Mouse (Mus musculus) midbrain, embryonic 14.5 days (tissue): ENCODE data around the gene Lgr6. TPM values are rescaled to one million over a fixed set of nuclear protein-coding genes. Genes with fewer than 3 reads are reported as not detected.
A peak's percentile ranks its signal among the peaks of the same experiment; 100 is the strongest.

ENCODE experiments used
- ATAC-seq: fragments of 200-750 bp; cut with Nextera tagmentation; 2 replicates; pipeline ENCODE4 v1.8.0; 2017; ENCODE audit warnings: moderate number of reproducible peaks, moderate library complexity; ENCODE audit not compliant: low FRiP score, low TSS enrichment
- DNase-seq: peaks from one replicate; pipeline ENCODE4 v3.0.0-alpha.2; 2015
- H3K27ac ChIP-seq: fragments of 300-500 bp; sonication (generic); replicated peaks from 2 replicates; pipeline ENCODE4 v1.5.1; 2014; ENCODE audit warnings: mild to moderate bottlenecking, low read depth, low read length, moderate library complexity
- H3K27me3 ChIP-seq: fragments of 300-500 bp; sonication (generic); 2 replicates; pipeline ENCODE4 v1.6.1; 2014; ENCODE audit warnings: low read length, control low read depth, mixed read lengths; ENCODE audit not compliant: control insufficient read depth, insufficient read depth
- H3K36me3 ChIP-seq: fragments of 300-500 bp; sonication (generic); 2 replicates; pipeline ENCODE4 v1.6.1; 2014; ENCODE audit warnings: low read length, control low read depth; ENCODE audit not compliant: control insufficient read depth, insufficient read depth
- H3K4me1 ChIP-seq: fragments of 300-500 bp; sonication (generic); 2 replicates; pipeline ENCODE4 v1.6.1; 2014; ENCODE audit warnings: mild to moderate bottlenecking, antibody characterized with exemption, low read length, control low read depth; ENCODE audit not compliant: control insufficient read depth, insufficient read depth
- H3K4me2 ChIP-seq: fragments of 300-500 bp; sonication (generic); 2 replicates; pipeline ENCODE4 v1.6.1; 2014; ENCODE audit warnings: mild to moderate bottlenecking, low read length, moderate library complexity
- H3K4me3 ChIP-seq: fragments of 300-500 bp; sonication (generic); replicated peaks from 2 replicates; pipeline ENCODE4 v1.5.1; 2014; ENCODE audit warnings: low read depth, low read length
- H3K9ac ChIP-seq: fragments of 300-500 bp; sonication (generic); replicated peaks from 2 replicates; pipeline ENCODE4 v1.6.1; 2014; ENCODE audit warnings: mild to moderate bottlenecking, low read length, moderate library complexity
- H3K9me3 ChIP-seq: fragments of 300-500 bp; sonication (generic); 2 replicates; pipeline ENCODE4 v1.6.1; 2016; ENCODE audit warnings: low read length, control low read depth, mixed read lengths; ENCODE audit not compliant: control insufficient read depth
- WGBS: fragments of 180-500 bp; shearing (Covaris S2); extraction: QIAGEN DNeasy Blood & Tissue Kit; methylation state at CpG from one replicate; pipeline ENCODE4 v1.1.7; 2014; 5-methylcytosine and 5-hydroxymethylcytosine counted together
- polyA plus RNA-seq: library from polyadenylated mRNA; unstranded; fragments of >200 nt; fragmentation: Nextera tagmentation; extraction: Ambion mirVana; gene quantifications from 2 replicates; pipeline ENCODE4 v1.2.1, GENCODE M21; 2014

Gene Lgr6
- polyA plus RNA-seq, 1 experiment from 2014 or later, result 0.87 TPM

- H3K4me2 ChIP-seq, result no peak overlapping the region
- H3K4me1 ChIP-seq, result no peaks in the 10 kb centered on the region
- no peak overlapping the region for H3K4me3 ChIP-seq
- H3K9me3 ChIP-seq, result no peaks in the 10 kb centered on the region
- H3K27ac ChIP-seq, result no peak overlapping the region
- DNase-seq (no peak), ATAC-seq (no peak)
- H3K27me3 ChIP-seq, result no peaks in the 10 kb centered on the region
- WGBS, result 71% methylated on average over 8 of the region's 8 CpGs
- no peaks in the 10 kb centered on the region for H3K36me3 ChIP-seq
- H3K9ac ChIP-seq, result no peak overlapping the region
Observed at GRCm38 (mm10) chr1:135131560-135131959, 26.5 kb upstream of the Lgr6 start.

- Histone ChIP-seq H3K36me3 (no peaks in the 10 kb centered on the region), H3K4me1 (no peaks in the 10 kb centered on the region), H3K9me3 (no peaks in the 10 kb centered on the region), H3K27me3 (no peaks in the 10 kb centered on the region), H3K9ac (no peak overlapping the region), H3K27ac (no peak overlapping the region), H3K4me3 (no peak overlapping the region), H3K4me2 (no peak overlapping the region)
- ATAC-seq (no peak), DNase-seq (no peak)
- 57% methylated on average over 6 of the region's 6 CpGs for WGBS
Observed at GRCm38 (mm10) chr1:135131034-135131433, 26.0 kb upstream of the Lgr6 start.

GRCm38 (mm10) chr1:135130376-135131018 lies 25.4 kb upstream of the Lgr6 start:
- WGBS, result 77% methylated on average over 2 of the region's 2 CpGs
- Histone ChIP-seq H3K4me2 (no peak overlapping the region), H3K4me1 (no peaks in the 10 kb centered on the region), H3K27ac (no peak overlapping the region), H3K36me3 (no peaks in the 10 kb centered on the region), H3K27me3 (no peaks in the 10 kb centered on the region), H3K9ac (no peak overlapping the region), H3K4me3 (no peak overlapping the region), H3K9me3 (no peaks in the 10 kb centered on the region)
- DNase-seq, result no peak
- no peak for ATAC-seq

GRCm38 (mm10) chr1:135129543-135130183 lies 24.6 kb upstream of the Lgr6 start:
- no peaks in the 10 kb centered on the region for H3K9me3 ChIP-seq
- no peak for ATAC-seq
- H3K4me3 ChIP-seq, result no peak overlapping the region
- WGBS, result 50% methylated on average over 9 of the region's 9 CpGs
- no peaks in the 10 kb centered on the region for H3K36me3 ChIP-seq
- no peak overlapping the region for H3K27ac ChIP-seq
- DNase-seq, result no peak
- H3K4me2 ChIP-seq, result no peak overlapping the region
- no peak overlapping the region for H3K9ac ChIP-seq
- no peaks in the 10 kb centered on the region for H3K27me3 ChIP-seq
- H3K4me1 ChIP-seq, result no peaks in the 10 kb centered on the region

GRCm38 (mm10) chr1:135128986-135129385 lies 23.9 kb upstream of the Lgr6 start:
- ATAC-seq, result no peak
- H3K9me3 ChIP-seq, result no peaks in the 10 kb centered on the region
- H3K4me2 ChIP-seq, result no peak overlapping the region
- no peak for DNase-seq
- H3K4me1 ChIP-seq, result no peaks in the 10 kb centered on the region
- H3K9ac ChIP-seq, result no peak overlapping the region
- no peaks in the 10 kb centered on the region for H3K27me3 ChIP-seq
- no peak overlapping the region for H3K4me3 ChIP-seq
- WGBS, result 24% methylated on average over 9 of the region's 9 CpGs
- no peaks in the 10 kb centered on the region for H3K36me3 ChIP-seq
- no peak overlapping the region for H3K27ac ChIP-seq

- 50% methylated on average over 6 of the region's 6 CpGs for WGBS
- Histone ChIP-seq H3K9me3 (no peaks in the 10 kb centered on the region), H3K4me3 (no peak overlapping the region), H3K9ac (no peak overlapping the region), H3K36me3 (no peaks in the 10 kb centered on the region), H3K4me2 (no peak overlapping the region), H3K27me3 (no peaks in the 10 kb centered on the region), H3K4me1 (no peaks in the 10 kb centered on the region), H3K27ac (no peak overlapping the region)
- DNase-seq (no peak), ATAC-seq (no peak)
Observed at GRCm38 (mm10) chr1:135128011-135128441, 22.9 kb upstream of the Lgr6 start.

- Histone ChIP-seq H3K9me3 (no peaks in the 10 kb centered on the region), H3K27ac (no peak overlapping the region), H3K27me3 (no peaks in the 10 kb centered on the region), H3K4me1 (no peaks in the 10 kb centered on the region), H3K36me3 (no peaks in the 10 kb centered on the region), H3K9ac (no peak overlapping the region), H3K4me2 (no peak overlapping the region), H3K4me3 (no peak overlapping the region)
- 71% methylated on average over 4 of the region's 4 CpGs for WGBS
- no peak for DNase-seq
- ATAC-seq, result no peak
Observed at GRCm38 (mm10) chr1:135126443-135127027, 21.5 kb upstream of the Lgr6 start.

GRCm38 (mm10) chr1:135125990-135126389 lies 20.9 kb upstream of the Lgr6 start:
- WGBS, result 69% methylated on average over 8 of the region's 8 CpGs

More at GRCm38 (mm10) chr1:135125990-135126389, 20.9 kb upstream of the Lgr6 start:
- Histone ChIP-seq H3K4me3 (no peak overlapping the region), H3K4me2 (no peak overlapping the region), H3K27me3 (no peaks in the 10 kb centered on the region), H3K9ac (no peak overlapping the region), H3K36me3 (no peaks in the 10 kb centered on the region), H3K27ac (no peak overlapping the region), H3K9me3 (no peaks in the 10 kb centered on the region), H3K4me1 (no peaks in the 10 kb centered on the region)
- peak; percentile 33 for DNase-seq
- ATAC-seq, result no peak
